Mouse (Mus musculus) liver, embryonic 11.5 days (tissue): ENCODE results near the gene Rcan1. TPM values are rescaled to one million over a fixed set of nuclear protein-coding genes. Genes with fewer than 3 reads are reported as not detected.

Experiments used
- ATAC-seq: fragments of 200-750 bp; cut with Nextera tagmentation; replicated peaks from 2 replicates; pipeline ENCODE4 v1.8.0; 2017; ENCODE audit warnings: moderate number of reproducible peaks, mild to moderate bottlenecking, moderate TSS enrichment, moderate library complexity; ENCODE audit not compliant: low FRiP score
- DNase-seq: peaks from one replicate; pipeline ENCODE4 v3.0.0-alpha.2; 2017; ENCODE audit warnings: low spot score
- H3K27ac ChIP-seq: fragments of 300-500 bp; sonication (generic); 2 replicates; pipeline ENCODE4 v1.5.1; 2014; ENCODE audit warnings: mild to moderate bottlenecking, low read depth, low read length, control low read depth
- H3K27me3 ChIP-seq: fragments of 300-500 bp; sonication (generic); replicated peaks from 2 replicates; pipeline ENCODE4 v1.6.1; 2014; ENCODE audit warnings: low read length, mixed read lengths; ENCODE audit not compliant: control insufficient read depth, insufficient read depth
- H3K36me3 ChIP-seq: fragments of 300-500 bp; sonication (generic); 2 replicates; pipeline ENCODE4 v1.6.1; 2014; ENCODE audit warnings: mild to moderate bottlenecking, low read length, moderate library complexity, mixed read lengths; ENCODE audit not compliant: control insufficient read depth, insufficient read depth
- H3K4me1 ChIP-seq: fragments of 300-500 bp; sonication (generic); replicated peaks from 2 replicates; pipeline ENCODE4 v1.6.1; 2014; ENCODE audit warnings: low read length, mixed read lengths; ENCODE audit not compliant: control insufficient read depth, insufficient read depth
- H3K4me2 ChIP-seq: fragments of 300-500 bp; sonication (generic); 2 replicates; pipeline ENCODE4 v1.6.1; 2014; ENCODE audit warnings: mild to moderate bottlenecking, control low read depth, moderate library complexity
- H3K4me3 ChIP-seq: fragments of 300-500 bp; sonication (generic); 2 replicates; pipeline ENCODE4 v1.5.1; 2014; ENCODE audit warnings: low read depth, low read length, control low read depth
- H3K9ac ChIP-seq: fragments of 300-500 bp; sonication (generic); 2 replicates; pipeline ENCODE4 v1.6.1; 2014; ENCODE audit warnings: low read depth, low read length, control low read depth
- H3K9me3 ChIP-seq: fragments of 300-500 bp; sonication (generic); 2 replicates; pipeline ENCODE4 v1.6.1; 2016; ENCODE audit warnings: low read length, inconsistent platforms, mixed read lengths; ENCODE audit not compliant: control insufficient read depth
- WGBS: fragments of 180-500 bp; shearing (Covaris S2); extraction: QIAGEN DNeasy Blood & Tissue Kit; methylation state at CpG from one replicate; pipeline ENCODE4 v1.1.7; 2014; 5-methylcytosine and 5-hydroxymethylcytosine counted together
- polyA plus RNA-seq: library from polyadenylated mRNA; unstranded; fragments of >200 nt; fragmentation: Nextera tagmentation; extraction: Ambion mirVana; gene quantifications from 2 replicates; pipeline ENCODE4 v1.2.1, GENCODE M21; 2014

Rcan1 gene
- polyA plus RNA-seq, 1 experiment from 2014 or later: 21.6 TPM

- 0 out of 2 replicates have a peak overlapping the region, but pooled peaks have one; percentile 7 for H3K27ac ChIP-seq
- no peak for DNase-seq
Measured at GRCm38 (mm10) chr16:92464390-92464972, 6.2 kb downstream of the Rcan1 start.

GRCm38 (mm10) chr16:92461412-92461811 lies 9.3 kb downstream of the Rcan1 start:
- ATAC-seq (no peak), DNase-seq (no peak)
- H3K27ac ChIP-seq: no peak overlapping the region
- no peak overlapping the region for H3K4me3 ChIP-seq
- 75% methylated on average over 6 of the region's 6 CpGs for WGBS
- H3K4me2 ChIP-seq: no peak overlapping the region
- H3K9ac ChIP-seq: no peak overlapping the region
- H3K4me1 ChIP-seq: peaks cover 25% of the 10 kb centered on the region
- no peaks in the 10 kb centered on the region for H3K36me3 ChIP-seq
- H3K9me3 ChIP-seq: no peaks in the 10 kb centered on the region
- no peaks in the 10 kb centered on the region for H3K27me3 ChIP-seq

More at GRCm38 (mm10) chr16:92464390-92464972, 6.2 kb downstream of the Rcan1 start:
- Histone ChIP-seq H3K4me1 (peaks cover 16% of the 10 kb centered on the region), H3K4me2 (peak overlapping the region; percentile 97), H3K4me3 (peak overlapping the region; percentile 86), H3K9me3 (no peaks in the 10 kb centered on the region), H3K9ac (0 out of 2 replicates have a peak overlapping the region, but pooled peaks have one; percentile 86), H3K27me3 (no peaks in the 10 kb centered on the region), H3K36me3 (no peaks in the 10 kb centered on the region)
- ATAC-seq: peak; percentile 46; the same call in 1 of the 2 replicates
- 47% methylated on average over 14 of the region's 14 CpGs for WGBS

- H3K4me2 ChIP-seq: no peak overlapping the region
- 30% methylated on average over 7 of the region's 7 CpGs for WGBS
- H3K27me3 ChIP-seq: no peaks in the 10 kb centered on the region
Measured at GRCm38 (mm10) chr16:92457594-92457993, 13.1 kb downstream of the Rcan1 start.

GRCm38 (mm10) chr16:92455969-92456368 lies 14.7 kb downstream of the Rcan1 start:
- Histone ChIP-seq H3K9me3 (no peaks in the 10 kb centered on the region), H3K9ac (no peak overlapping the region), H3K4me1 (peaks cover 9% of the 10 kb centered on the region), H3K27ac (no peak overlapping the region), H3K4me2 (no peak overlapping the region), H3K4me3 (no peak overlapping the region), H3K36me3 (peaks cover 5% of the 10 kb centered on the region; the same call in 1 of the 2 replicates), H3K27me3 (no peaks in the 10 kb centered on the region)
- no peak for ATAC-seq
- DNase-seq: no peak
- 89% methylated on average over 5 of the region's 5 CpGs for WGBS

More at GRCm38 (mm10) chr16:92457594-92457993, 13.1 kb downstream of the Rcan1 start:
- DNase-seq (peak; percentile 61), ATAC-seq (peak; percentile 89)
- no peak overlapping the region for H3K4me3 ChIP-seq
- H3K27ac ChIP-seq: 0 out of 2 replicates have a peak overlapping the region, but pooled peaks have one; percentile 13
- H3K9ac ChIP-seq: no peak overlapping the region
- peaks cover 9% of the 10 kb centered on the region for H3K4me1 ChIP-seq
- no peaks in the 10 kb centered on the region for H3K9me3 ChIP-seq
- H3K36me3 ChIP-seq: peaks cover 5% of the 10 kb centered on the region; the same call in 1 of the 2 replicates

GRCm38 (mm10) chr16:92455488-92455887 lies 15.2 kb downstream of the Rcan1 start:
- Histone ChIP-seq H3K4me3 (no peak overlapping the region), H3K4me2 (no peak overlapping the region), H3K27ac (no peak overlapping the region), H3K9me3 (no peaks in the 10 kb centered on the region), H3K9ac (no peak overlapping the region), H3K4me1 (peaks cover 9% of the 10 kb centered on the region), H3K36me3 (peaks cover 5% of the 10 kb centered on the region; the same call in 1 of the 2 replicates), H3K27me3 (no peaks in the 10 kb centered on the region)
- no peak for ATAC-seq
- DNase-seq: no peak
- WGBS: 84% methylated on average over 8 of the region's 8 CpGs

GRCm38 (mm10) chr16:92454495-92454894 lies 16.2 kb downstream of the Rcan1 start:
- H3K9ac ChIP-seq: no peak overlapping the region
- H3K27ac ChIP-seq: no peak overlapping the region
- DNase-seq (no peak), ATAC-seq (no peak)
- H3K27me3 ChIP-seq: no peaks in the 10 kb centered on the region
- H3K9me3 ChIP-seq: no peaks in the 10 kb centered on the region
- H3K4me3 ChIP-seq: no peak overlapping the region
- peaks cover 9% of the 10 kb centered on the region for H3K4me1 ChIP-seq
- WGBS: 83% methylated on average over 18 of the region's 18 CpGs
- H3K36me3 ChIP-seq: peaks cover 5% of the 10 kb centered on the region; the same call in 1 of the 2 replicates
- H3K4me2 ChIP-seq: no peak overlapping the region

- Histone ChIP-seq H3K4me1 (peaks cover 9% of the 10 kb centered on the region), H3K4me3 (no peak overlapping the region), H3K4me2 (no peak overlapping the region), H3K27ac (no peak overlapping the region), H3K9me3 (no peaks in the 10 kb centered on the region), H3K9ac (no peak overlapping the region), H3K27me3 (no peaks in the 10 kb centered on the region), H3K36me3 (peaks cover 5% of the 10 kb centered on the region; the same call in 1 of the 2 replicates)
- DNase-seq (no peak), ATAC-seq (no peak)
- WGBS: 91% methylated on average over 7 of the region's 7 CpGs
Measured at GRCm38 (mm10) chr16:92454002-92454401, 16.7 kb downstream of the Rcan1 start.

GRCm38 (mm10) chr16:92452609-92453008 lies 18.1 kb downstream of the Rcan1 start:
- Histone ChIP-seq H3K4me2 (no peak overlapping the region), H3K9ac (no peak overlapping the region), H3K36me3 (peaks cover 5% of the 10 kb centered on the region; the same call in 1 of the 2 replicates), H3K27me3 (no peaks in the 10 kb centered on the region), H3K9me3 (no peaks in the 10 kb centered on the region), H3K4me3 (no peak overlapping the region), H3K27ac (no peak overlapping the region), H3K4me1 (peaks cover 7% of the 10 kb centered on the region)
- 61% methylated on average over 8 of the region's 8 CpGs for WGBS
- no peak for ATAC-seq
- peak; percentile 31 for DNase-seq
